Mouse (Mus musculus) splenic B cell, adult 2 months (primary cell): ENCODE measurements at regions not wholly inside any gene's neighbourhood (a gene's known extent, or its start where the extent isn't known, plus 50 kb on each side); places are given as distances from the start of the nearest gene placed in this dataset.

ENCODE experiments used
- DNase-seq: peaks from one replicate; pipeline ENCODE4 v3.0.0-alpha.2; 2011; ENCODE audit warnings: low read depth, low spot score
- H3K27me3 ChIP-seq: 2 replicates; pipeline ENCODE4 v1.6.1; 2012; ENCODE audit warnings: mild to moderate bottlenecking, low read length, moderate library complexity, mixed read lengths; ENCODE audit not compliant: control insufficient read depth, poor library complexity, insufficient read depth, severe bottlenecking
- H3K36me3 ChIP-seq: 2 replicates; pipeline ENCODE4 v1.6.1; 2012; ENCODE audit warnings: mild to moderate bottlenecking, low read length, moderate library complexity, mixed read lengths; ENCODE audit not compliant: control insufficient read depth, poor library complexity, insufficient read depth, severe bottlenecking

- no peaks in the 10 kb centered on the region for H3K27me3 ChIP-seq
- DNase-seq = no peak
- H3K36me3 ChIP-seq = no peaks in the 10 kb centered on the region
Measured at GRCm38 (mm10) chr2:47888166-47888565, 925.7 kb upstream of the Acvr2a start.

- DNase-seq = no peak
- Histone ChIP-seq H3K27me3 (no peaks in the 10 kb centered on the region), H3K36me3 (no peaks in the 10 kb centered on the region)
Measured at GRCm38 (mm10) chr2:47891366-47891765, 922.5 kb upstream of the Acvr2a start.

DNA sequence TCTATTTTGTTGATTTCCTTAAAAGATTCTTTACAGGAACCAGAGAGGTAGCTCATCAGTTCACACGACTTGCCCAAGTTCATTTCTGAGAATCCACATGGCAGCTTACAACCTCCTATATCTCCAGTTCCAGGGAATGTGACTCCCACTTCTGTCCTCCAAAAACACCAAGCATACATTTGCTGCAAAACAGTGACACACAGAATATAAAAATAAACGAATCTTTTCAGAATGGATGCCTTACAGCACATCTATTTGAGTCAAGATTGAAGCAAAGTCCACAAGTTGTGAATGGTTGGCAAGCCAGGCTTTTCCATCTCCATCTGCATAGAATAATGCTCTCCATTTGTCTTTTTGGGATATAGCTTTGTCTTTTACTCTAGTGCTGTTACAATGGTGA lies 921.0 kb upstream of the Acvr2a start:
- no peak for DNase-seq
- Histone ChIP-seq H3K27me3 (no peaks in the 10 kb centered on the region), H3K36me3 (no peaks in the 10 kb centered on the region)

DNA sequence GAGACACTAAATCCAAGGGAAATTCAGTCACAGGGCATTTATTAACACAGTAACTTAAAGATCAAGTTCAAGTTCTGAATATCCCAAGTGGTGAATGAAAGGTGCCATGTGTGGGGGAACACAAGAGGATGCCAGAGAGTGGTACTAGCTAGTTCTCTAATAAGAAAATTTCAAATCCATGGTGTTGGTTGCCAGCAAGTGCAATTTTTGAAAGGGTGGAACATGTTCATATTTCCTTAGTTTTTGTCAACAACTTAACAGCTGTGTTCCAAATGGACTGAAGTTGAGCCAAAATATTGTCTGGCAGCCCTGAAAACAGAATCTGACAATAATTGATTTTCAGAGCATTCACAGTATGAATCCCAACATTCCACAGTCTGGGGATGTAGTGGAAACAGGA lies 919.1 kb upstream of the Acvr2a start:
- Histone ChIP-seq H3K27me3 (no peaks in the 10 kb centered on the region), H3K36me3 (no peaks in the 10 kb centered on the region)
- DNase-seq = no peak

DNA sequence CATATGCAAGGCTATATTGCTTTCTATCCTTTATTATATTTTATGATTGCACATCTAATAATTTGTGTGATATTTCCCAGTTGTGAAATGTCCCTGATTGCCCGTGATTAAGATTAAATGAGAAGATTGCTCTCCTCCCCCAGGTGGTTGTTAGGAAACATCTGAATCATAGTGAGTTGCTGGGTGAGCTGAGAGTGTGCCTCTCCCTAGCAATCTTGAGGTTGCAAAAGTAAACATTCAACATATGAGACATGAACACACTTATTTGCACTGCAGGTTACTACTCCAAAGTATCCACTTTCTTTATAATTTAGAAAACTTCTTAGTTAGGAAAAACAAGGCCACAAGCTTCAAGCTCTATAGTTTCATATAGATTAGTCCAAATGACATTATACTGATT lies 899.6 kb upstream of the Acvr2a start:
- Histone ChIP-seq H3K36me3 (no peaks in the 10 kb centered on the region), H3K27me3 (no peaks in the 10 kb centered on the region)
- no peak for DNase-seq

GRCm38 (mm10) chr2:47914986-47915485 lies 898.9 kb upstream of the Acvr2a start:
- no peaks in the 10 kb centered on the region for H3K36me3 ChIP-seq
- H3K27me3 ChIP-seq = no peaks in the 10 kb centered on the region
- DNase-seq = no peak

GRCm38 (mm10) chr2:47922965-47923364 lies 890.9 kb upstream of the Acvr2a start:
- H3K36me3 ChIP-seq = no peaks in the 10 kb centered on the region
- DNase-seq = no peak
- H3K27me3 ChIP-seq = no peaks in the 10 kb centered on the region

DNA sequence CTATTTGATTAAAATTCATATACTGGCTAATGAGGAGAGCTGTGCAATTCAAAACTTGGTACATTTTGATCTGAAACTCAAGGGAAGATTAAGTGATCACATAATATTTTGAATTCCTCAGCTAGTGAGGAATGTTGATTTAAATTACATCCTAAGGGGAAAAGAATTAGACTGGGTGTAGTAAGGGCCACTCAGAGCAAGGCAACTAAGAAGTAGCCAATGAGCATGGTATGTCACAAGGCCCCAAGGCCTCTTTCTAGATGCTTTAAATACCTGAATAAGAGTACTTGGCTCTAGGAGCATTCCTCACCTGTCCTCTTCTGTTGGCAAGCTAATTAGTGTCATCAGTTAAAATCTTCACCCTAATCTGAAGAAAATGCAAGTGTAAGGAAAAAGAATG lies 887.3 kb upstream of the Acvr2a start:
- Histone ChIP-seq H3K27me3 (no peaks in the 10 kb centered on the region), H3K36me3 (no peaks in the 10 kb centered on the region)
- DNase-seq = no peak

- no peak for DNase-seq
- H3K27me3 ChIP-seq = no peaks in the 10 kb centered on the region
Measured at GRCm38 (mm10) chr2:47945061-47945460, 868.8 kb upstream of the Acvr2a start.

DNA sequence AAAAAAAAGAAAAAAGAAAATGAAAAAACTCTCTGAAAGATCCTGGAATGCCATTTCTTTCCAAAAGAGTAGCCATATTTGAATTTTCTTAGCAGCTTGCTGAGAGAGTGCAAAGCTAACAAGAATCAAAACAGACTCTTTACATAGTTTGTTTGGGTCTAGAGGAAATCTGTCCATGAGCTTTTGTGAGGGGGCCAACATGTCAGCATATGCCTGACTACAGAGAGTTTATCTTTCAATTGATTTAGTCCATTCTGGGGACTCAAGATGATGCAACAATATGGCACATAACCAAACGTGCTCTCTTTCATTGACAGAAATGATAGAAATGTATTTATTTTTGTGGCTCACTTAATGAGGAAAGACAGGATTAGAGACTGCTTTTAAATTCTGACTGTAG lies 822.8 kb upstream of the Acvr2a start:
- Histone ChIP-seq H3K27me3 (no peaks in the 10 kb centered on the region), H3K36me3 (no peaks in the 10 kb centered on the region)
- DNase-seq = no peak

More at GRCm38 (mm10) chr2:47945061-47945460, 868.8 kb upstream of the Acvr2a start:
- H3K36me3 ChIP-seq = no peaks in the 10 kb centered on the region

GRCm38 (mm10) chr2:47994185-47994584 lies 819.7 kb upstream of the Acvr2a start:
- Histone ChIP-seq H3K36me3 (no peaks in the 10 kb centered on the region), H3K27me3 (no peaks in the 10 kb centered on the region)
- no peak for DNase-seq

DNA sequence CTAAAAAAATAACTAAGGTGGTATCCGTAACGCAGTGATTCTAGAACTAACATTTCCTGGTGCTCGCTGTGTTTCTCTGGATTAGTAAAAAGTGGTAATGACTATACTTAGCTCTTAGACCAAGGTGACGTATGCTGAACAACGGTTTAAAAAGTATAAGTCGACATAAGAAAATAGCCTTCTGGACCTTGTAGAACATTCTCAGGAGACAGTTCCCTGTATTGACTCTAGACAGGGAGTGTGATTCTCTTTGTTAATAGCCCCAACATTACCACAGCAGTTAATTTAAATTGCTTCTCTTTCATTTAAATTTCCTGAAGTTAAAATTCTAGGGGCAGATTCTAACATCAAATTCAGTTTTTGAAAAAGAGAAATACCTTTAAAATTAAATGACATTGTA lies 812.7 kb upstream of the Acvr2a start:
- Histone ChIP-seq H3K27me3 (no peaks in the 10 kb centered on the region), H3K36me3 (no peaks in the 10 kb centered on the region)
- no peak for DNase-seq

GRCm38 (mm10) chr2:48001800-48002507 lies 812.0 kb upstream of the Acvr2a start:
- peak; percentile 34 for DNase-seq
- H3K36me3 ChIP-seq = no peaks in the 10 kb centered on the region
- H3K27me3 ChIP-seq = no peaks in the 10 kb centered on the region

- Histone ChIP-seq H3K27me3 (no peaks in the 10 kb centered on the region), H3K36me3 (no peaks in the 10 kb centered on the region)
- DNase-seq = no peak
Measured at GRCm38 (mm10) chr2:48010308-48010707, 803.6 kb upstream of the Acvr2a start.

DNA sequence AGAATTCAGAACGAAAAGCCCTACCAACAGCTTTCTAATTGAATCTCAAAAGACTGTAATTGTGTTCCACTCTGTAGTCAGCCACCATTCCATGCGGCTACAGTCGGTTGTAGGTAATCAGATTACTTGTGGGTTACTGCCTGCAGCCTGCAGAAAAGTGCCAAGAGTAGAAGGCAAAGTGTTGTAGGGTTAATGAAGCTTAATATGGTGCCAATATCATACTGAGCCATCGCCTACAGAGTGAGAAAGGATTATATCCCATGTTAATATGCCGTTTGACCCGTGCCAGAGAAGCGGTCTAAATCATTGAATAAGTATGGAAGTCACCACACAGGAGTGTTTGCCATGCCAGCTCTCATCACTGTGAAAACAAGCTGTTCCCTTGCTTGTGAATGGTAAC lies 786.4 kb upstream of the Acvr2a start:
- H3K36me3 ChIP-seq = no peaks in the 10 kb centered on the region
- DNase-seq = no peak

DNA sequence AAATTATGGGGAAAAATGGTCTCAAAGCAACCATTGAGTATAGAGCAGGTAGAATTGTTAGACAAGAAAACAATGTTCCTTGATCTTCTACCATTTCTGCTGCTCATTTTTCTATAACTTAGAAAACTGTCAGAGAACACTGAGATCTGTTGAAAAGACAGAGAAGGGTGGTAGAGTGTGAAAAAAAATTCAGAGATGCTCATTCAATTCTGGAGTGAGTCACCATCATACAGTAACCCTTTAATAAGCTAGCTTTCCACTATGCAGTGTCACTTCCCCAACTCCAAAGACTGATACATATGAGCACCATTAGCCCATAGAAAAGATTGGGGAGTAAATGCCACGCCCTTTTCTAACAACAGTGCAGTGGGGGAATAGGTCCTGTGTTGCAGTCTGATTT lies 752.5 kb upstream of the Acvr2a start:
- no peaks in the 10 kb centered on the region for H3K27me3 ChIP-seq
- no peaks in the 10 kb centered on the region for H3K36me3 ChIP-seq

More for the DNA sequence above, 786.4 kb upstream of the Acvr2a start:
- H3K27me3 ChIP-seq = no peaks in the 10 kb centered on the region

More for the DNA sequence above, 752.5 kb upstream of the Acvr2a start:
- no peak for DNase-seq
